Mouse (Mus musculus): ENCODE measurements around the gene Sumo3. TPM values are rescaled to one million over a fixed set of nuclear protein-coding genes. Genes with fewer than 3 reads are reported as not detected.

The Sumo3 gene
- polyA plus RNA-seq, 1 experiment = 301 TPM

DNA sequence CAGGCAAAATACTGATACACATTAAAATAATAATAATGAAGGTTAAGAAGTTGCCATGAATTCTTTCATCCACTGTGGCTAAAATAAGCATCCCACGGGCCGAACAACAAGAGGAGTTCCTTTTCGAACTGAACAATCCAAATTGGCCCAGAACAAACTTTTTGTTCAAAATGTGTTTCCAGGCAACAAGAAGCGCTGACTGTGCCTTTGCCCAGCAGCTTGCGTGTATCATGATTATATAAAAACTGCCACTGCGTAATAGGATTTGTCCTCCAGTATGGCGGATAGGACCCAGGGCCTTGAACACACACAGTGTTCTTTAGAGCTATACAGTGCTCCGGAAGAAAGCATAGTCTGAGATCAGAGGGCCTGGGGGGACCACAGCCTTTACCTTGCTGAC lies 2.7 kb downstream of the Sumo3 start:
- Histone ChIP-seq H3K27me3 (ENCODE audit: control insufficient read depth, insufficient read depth, low read length) (no peaks in the 10 kb centered on the region), H3K4me3 (replicated peaks; ENCODE audit: insufficient read depth, low read depth, low read length) (no peak overlapping the region), H3K27ac (ENCODE audit: insufficient read depth, low read length) (no peak overlapping the region), H3K4me1 (ENCODE audit: control insufficient read depth, insufficient read depth, low read length) (peaks cover 26% of the 10 kb centered on the region)
- DNase-seq = no peak
- TF ChIP-seq POLR2A (IDR thresholded peaks at IDR 0.05; ENCODE audit: borderline replicate concordance, insufficient read depth, low read length) (no peak), CTCF (IDR thresholded peaks at IDR 0.05; ENCODE audit: borderline replicate concordance, insufficient read depth, low read depth, low read length) (no peak)
- WGBS = 88% methylated on average over 8 of the region's 8 CpGs

DNA sequence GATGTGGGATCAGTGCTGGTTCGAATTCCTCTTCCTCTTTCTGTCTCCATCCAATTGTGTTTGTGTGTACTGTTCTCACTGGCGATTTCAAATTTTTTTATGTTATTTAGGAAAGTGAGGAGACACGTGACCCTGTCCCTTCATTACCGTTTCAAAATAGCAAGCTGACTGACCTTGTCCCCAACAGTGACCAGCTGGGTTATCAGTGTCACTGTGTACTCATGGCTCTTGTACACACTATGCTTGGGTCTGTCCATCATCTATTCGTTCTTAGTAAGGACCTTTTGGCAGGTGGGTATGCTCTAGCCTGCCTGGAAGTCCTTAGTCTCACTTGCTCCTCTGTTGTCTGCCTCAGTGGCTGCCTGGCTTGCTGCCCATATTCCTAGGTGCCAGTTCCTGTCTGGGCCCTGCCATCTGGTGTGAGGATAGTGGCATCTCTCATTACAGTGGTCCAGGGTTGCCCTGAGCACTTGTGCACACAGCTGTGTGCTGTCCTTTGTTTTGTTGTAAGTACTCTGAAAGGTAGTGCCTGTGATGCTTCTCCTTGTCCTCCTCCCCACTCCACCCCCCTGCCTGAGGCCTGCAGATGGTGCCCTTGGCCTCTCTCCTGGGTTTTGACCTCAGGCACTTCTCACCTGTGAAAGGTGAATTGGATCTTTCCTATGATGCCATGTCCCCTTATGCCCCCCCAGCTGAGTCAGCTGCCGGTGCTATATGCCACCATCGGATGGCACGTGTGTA lies 4.5 kb downstream of the Sumo3 start:
- peak; percentile 62 for DNase-seq
- H3K27me3 ChIP-seq (ENCODE audit: control insufficient read depth, insufficient read depth, low read length) = no peaks in the 10 kb centered on the region
- H3K4me1 ChIP-seq (ENCODE audit: control insufficient read depth, insufficient read depth, low read length) = peaks cover 26% of the 10 kb centered on the region
- no peak for TF ChIP-seq POLR2A (IDR thresholded peaks at IDR 0.05; ENCODE audit: borderline replicate concordance, insufficient read depth, low read length)
- TF ChIP-seq CTCF (IDR thresholded peaks at IDR 0.05; ENCODE audit: borderline replicate concordance, insufficient read depth, low read depth, low read length) = no peak
- no peak overlapping the region for H3K4me3 ChIP-seq (replicated peaks; ENCODE audit: insufficient read depth, low read depth, low read length)
- 29% methylated on average over 8 of the region's 8 CpGs for WGBS
- H3K27ac ChIP-seq (ENCODE audit: insufficient read depth, low read length) = 0 out of 2 replicates have a peak overlapping the region, but pooled peaks have one; percentile 22

DNA sequence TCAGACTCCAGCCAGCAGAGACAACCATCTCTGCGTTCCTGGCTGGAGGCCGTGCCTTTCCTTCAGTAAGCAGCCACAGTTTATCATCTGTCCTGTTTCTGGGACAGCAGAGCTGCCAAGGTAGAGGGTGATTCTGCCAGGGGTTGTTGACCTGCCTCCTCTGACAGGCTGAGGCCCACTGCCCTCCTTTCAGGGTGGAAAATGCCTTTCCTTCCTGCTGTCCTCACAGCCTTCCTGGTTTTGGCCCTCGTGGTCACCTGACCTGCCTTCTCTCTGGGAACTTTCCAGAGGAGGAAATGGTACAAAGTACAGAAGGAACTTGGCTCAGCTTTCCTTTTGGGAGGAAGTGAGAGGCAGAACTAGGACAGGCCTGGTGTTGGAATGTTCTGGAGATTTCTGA lies 7.5 kb downstream of the Sumo3 start:
- H3K27ac ChIP-seq (ENCODE audit: insufficient read depth, low read length) = peak overlapping the region; percentile 65; the same call in 1 of the 2 replicates
- H3K27me3 ChIP-seq (ENCODE audit: control insufficient read depth, insufficient read depth, low read length) = no peaks in the 10 kb centered on the region
- WGBS = 35% methylated on average over 3 of the region's 3 CpGs

DNA sequence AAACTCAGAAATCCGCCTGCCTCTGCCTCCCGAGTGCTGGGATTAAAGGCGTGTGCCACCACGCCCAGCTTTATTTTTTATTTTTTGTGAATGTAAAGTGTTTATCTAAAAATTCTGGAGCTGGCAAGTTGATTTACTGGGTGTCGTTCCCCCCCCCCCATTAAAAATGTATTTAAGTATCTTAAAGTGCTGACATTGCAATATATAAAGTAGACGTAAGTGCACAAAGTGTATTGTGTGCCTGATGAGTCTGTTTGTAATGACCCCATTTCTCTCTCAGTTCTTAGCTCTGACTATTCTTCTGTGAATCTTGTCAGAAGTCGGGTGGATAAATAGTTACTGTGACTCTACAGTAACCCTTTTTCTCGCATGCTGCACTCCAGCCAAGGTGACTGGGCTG lies 9.8 kb downstream of the Sumo3 start:
- TF ChIP-seq POLR2A (IDR thresholded peaks at IDR 0.05; ENCODE audit: borderline replicate concordance, insufficient read depth, low read length) = no peak
- no peak for TF ChIP-seq CTCF (IDR thresholded peaks at IDR 0.05; ENCODE audit: borderline replicate concordance, insufficient read depth, low read depth, low read length)
- no peak for DNase-seq
- peaks cover 10% of the 10 kb centered on the region for H3K4me1 ChIP-seq (ENCODE audit: control insufficient read depth, insufficient read depth, low read length)
- 96% methylated on average over 8 of the region's 8 CpGs for WGBS
- H3K27me3 ChIP-seq (ENCODE audit: control insufficient read depth, insufficient read depth, low read length) = no peaks in the 10 kb centered on the region
- H3K4me3 ChIP-seq (replicated peaks; ENCODE audit: insufficient read depth, low read depth, low read length) = no peak overlapping the region
- H3K27ac ChIP-seq (ENCODE audit: insufficient read depth, low read length) = no peak overlapping the region

More for the DNA sequence above, 7.5 kb downstream of the Sumo3 start:
- peaks cover 21% of the 10 kb centered on the region for H3K4me1 ChIP-seq (ENCODE audit: control insufficient read depth, insufficient read depth, low read length)
- no peak overlapping the region for H3K4me3 ChIP-seq (replicated peaks; ENCODE audit: insufficient read depth, low read depth, low read length)
- TF ChIP-seq POLR2A (IDR thresholded peaks at IDR 0.05; ENCODE audit: borderline replicate concordance, insufficient read depth, low read length) (no peak), CTCF (IDR thresholded peaks at IDR 0.05; ENCODE audit: borderline replicate concordance, insufficient read depth, low read depth, low read length) (no peak)
- DNase-seq = peak in 1 of 2 experiments; percentile 52

DNA sequence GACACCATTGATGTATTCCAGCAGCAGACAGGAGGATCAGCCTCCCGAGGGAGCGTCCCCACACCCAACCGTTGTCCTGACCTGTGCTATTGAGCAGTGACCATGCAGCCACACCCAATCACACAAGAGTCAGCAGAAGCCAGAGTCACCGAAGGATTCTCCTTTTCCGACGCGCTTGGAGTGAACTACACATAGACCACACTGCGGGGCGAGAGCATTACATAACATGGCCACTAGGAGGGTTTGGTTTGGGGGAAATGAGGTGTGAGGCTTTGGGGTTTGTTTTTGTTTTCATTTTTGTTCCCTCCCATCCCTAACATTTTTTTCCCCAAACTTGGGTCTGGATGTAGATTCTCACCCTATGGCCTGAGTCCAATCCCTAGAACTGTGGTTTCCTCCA lies 10.3 kb downstream of the Sumo3 start:
- Histone ChIP-seq H3K4me3 (replicated peaks; ENCODE audit: insufficient read depth, low read depth, low read length) (no peak overlapping the region), H3K27me3 (ENCODE audit: control insufficient read depth, insufficient read depth, low read length) (no peaks in the 10 kb centered on the region), H3K4me1 (ENCODE audit: control insufficient read depth, insufficient read depth, low read length) (peaks cover 5% of the 10 kb centered on the region), H3K27ac (ENCODE audit: insufficient read depth, low read length) (no peak overlapping the region)
- no peak for DNase-seq
- 91% methylated on average over 9 of the region's 9 CpGs for WGBS
- TF ChIP-seq POLR2A (IDR thresholded peaks at IDR 0.05; ENCODE audit: borderline replicate concordance, insufficient read depth, low read length) (no peak), CTCF (IDR thresholded peaks at IDR 0.05; ENCODE audit: borderline replicate concordance, insufficient read depth, low read depth, low read length) (no peak)

DNA sequence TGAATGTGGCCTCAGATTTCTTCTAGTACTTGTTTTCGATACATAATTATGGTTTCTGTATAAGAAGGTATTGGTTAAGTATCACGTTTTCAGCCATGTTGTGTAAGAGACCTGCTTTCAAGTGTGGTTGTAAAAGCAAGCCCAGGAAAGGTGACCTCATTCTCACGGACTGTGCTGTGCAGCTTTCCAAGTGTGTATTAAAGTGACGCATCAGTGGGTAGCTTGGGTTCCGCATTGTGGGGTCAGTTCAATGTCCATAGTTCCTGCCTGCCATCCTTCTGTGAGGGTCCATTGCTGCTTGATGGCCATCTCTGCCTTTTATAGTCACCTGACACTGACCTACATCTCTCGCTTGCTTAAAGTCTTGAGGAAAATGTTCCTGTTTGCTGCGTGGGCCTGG lies 11.0 kb downstream of the Sumo3 start:
- TF ChIP-seq CTCF (IDR thresholded peaks at IDR 0.05; ENCODE audit: borderline replicate concordance, insufficient read depth, low read depth, low read length) (no peak), POLR2A (IDR thresholded peaks at IDR 0.05; ENCODE audit: borderline replicate concordance, insufficient read depth, low read length) (no peak)
- 93% methylated on average over 7 of the region's 7 CpGs for WGBS
- no peaks in the 10 kb centered on the region for H3K27me3 ChIP-seq (ENCODE audit: control insufficient read depth, insufficient read depth, low read length)
- peaks cover 3% of the 10 kb centered on the region; the same call in 1 of the 2 replicates for H3K4me1 ChIP-seq (ENCODE audit: control insufficient read depth, insufficient read depth, low read length)
- no peak overlapping the region for H3K27ac ChIP-seq (ENCODE audit: insufficient read depth, low read length)
- DNase-seq = no peak
- no peak overlapping the region for H3K4me3 ChIP-seq (replicated peaks; ENCODE audit: insufficient read depth, low read depth, low read length)

DNA sequence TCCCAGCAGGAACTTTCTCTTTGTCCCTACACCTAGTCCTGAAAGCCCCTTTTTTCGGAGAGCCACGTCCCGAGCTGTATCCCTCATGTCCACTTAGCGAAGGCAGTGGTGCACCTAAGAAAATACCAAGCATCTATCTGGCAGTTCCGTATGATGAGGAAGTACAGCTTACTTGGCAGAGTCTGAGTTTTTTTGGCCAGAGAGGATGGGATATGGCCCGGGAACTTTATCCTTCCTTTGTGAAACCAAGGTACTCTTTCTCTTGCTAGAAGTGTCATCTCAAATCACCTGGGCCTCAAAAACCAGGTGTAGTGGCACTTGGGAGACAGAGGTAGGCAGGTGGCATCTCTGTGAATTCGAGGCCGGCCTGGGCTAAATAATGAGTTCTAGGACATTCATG lies 15.6 kb downstream of the Sumo3 start:
- 70% methylated on average over 8 of the region's 8 CpGs for WGBS
- H3K27me3 ChIP-seq (ENCODE audit: control insufficient read depth, insufficient read depth, low read length) = no peaks in the 10 kb centered on the region
- H3K4me3 ChIP-seq (replicated peaks; ENCODE audit: insufficient read depth, low read depth, low read length) = peak overlapping the region; percentile 96
- peaks cover 15% of the 10 kb centered on the region for H3K4me1 ChIP-seq (ENCODE audit: control insufficient read depth, insufficient read depth, low read length)
- TF ChIP-seq CTCF (IDR thresholded peaks at IDR 0.05; ENCODE audit: borderline replicate concordance, insufficient read depth, low read depth, low read length) (no peak), POLR2A (IDR thresholded peaks at IDR 0.05; ENCODE audit: borderline replicate concordance, insufficient read depth, low read length) (no peak)
- DNase-seq = no peak
- H3K27ac ChIP-seq (ENCODE audit: insufficient read depth, low read length) = peak overlapping the region; percentile 95

All from cerebellum, adult 2 months (tissue).